Mouse (Mus musculus) leukemia stem cell, adult 10-12 weeks (primary cell): ENCODE data around the gene Rpl18. TPM values are rescaled to one million over a fixed set of nuclear protein-coding genes. Genes with fewer than 3 reads are reported as not detected.

ENCODE experiments used
- polyA plus RNA-seq: library from polyadenylated mRNA; stranded (reverse); fragments of >175 nt; gene quantifications from 2 replicates; pipeline ENCODE4 v1.2.3, GENCODE M21; 2012; ENCODE audit warnings: low replicate concordance

Rpl18 gene
- polyA plus RNA-seq = 7,435 and 17,506 TPM in 2 replicates

GRCm38 (mm10) chr7:45715090-45715708 is at the start of gene Rpl18:
Rpl18 (plus strand) TSS chr7:45715457.

DNA sequence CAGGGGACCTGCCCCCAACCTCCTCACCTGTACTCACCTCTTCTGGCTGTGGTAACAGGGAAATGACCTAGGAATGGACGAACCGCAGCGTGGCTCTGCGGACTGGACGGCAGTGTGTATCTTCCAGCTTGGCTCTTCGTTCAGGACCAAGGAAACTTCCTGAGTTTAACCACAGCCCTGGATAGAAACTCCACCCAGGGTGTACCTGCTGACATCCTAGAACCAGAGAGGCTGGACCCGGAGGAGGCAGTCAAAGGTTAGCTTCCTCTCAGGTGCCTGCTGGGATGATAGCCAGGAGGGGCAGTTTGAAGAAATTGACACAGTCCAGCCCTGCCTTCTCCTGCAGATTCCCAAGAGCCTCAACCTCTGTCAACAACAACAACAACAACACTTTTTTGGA is 49.1 kb upstream of the Rpl18 start, which contains the start of gene Fut2:
Gene Fut2 (minus strand): TSS at position 234 of the 400 bp plus-strand sequence.

GRCm38 (mm10) chr7:45683396-45684050 is 31.7 kb upstream of the Rpl18 start, which contains the start of gene Ntn5:
Ntn5 (plus strand) TSS chr7:45684022.

DNA sequence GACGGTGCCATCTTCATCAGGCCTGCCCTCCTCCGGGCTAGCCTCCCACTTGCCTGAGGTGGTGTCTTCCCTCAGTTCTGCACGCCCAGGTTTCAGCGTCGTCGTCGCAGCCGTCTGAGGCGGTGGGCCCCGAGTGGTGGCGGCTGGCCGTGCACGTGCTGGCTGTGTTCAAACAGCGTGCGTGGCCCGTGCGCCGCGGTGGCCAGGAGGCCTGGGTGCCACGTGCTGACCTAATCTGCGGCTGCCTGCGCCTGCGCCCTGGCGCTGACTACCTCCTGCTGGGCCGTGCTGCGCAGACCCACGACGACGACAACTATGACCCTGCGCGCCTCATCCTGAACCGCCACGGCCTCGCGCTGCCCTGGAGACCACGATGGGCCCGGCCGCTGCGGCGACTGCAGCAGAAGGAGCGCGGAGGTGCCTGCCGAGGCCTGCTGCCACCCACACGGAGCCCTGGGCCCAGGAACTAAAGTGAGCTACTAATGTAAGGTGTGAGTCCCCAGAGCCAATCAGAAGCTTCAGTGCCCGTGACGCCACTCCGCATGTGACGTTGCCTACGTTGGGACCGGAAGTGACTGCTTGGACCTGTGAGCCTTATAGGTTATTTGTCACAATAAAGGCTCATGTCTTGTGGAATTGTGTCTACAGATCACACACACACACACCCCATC is 21.2 kb upstream of the Rpl18 start, which contains the start of gene Sec1:
Gene Sec1 (minus strand): TSS at position 482 of the 671 bp plus-strand sequence.

DNA sequence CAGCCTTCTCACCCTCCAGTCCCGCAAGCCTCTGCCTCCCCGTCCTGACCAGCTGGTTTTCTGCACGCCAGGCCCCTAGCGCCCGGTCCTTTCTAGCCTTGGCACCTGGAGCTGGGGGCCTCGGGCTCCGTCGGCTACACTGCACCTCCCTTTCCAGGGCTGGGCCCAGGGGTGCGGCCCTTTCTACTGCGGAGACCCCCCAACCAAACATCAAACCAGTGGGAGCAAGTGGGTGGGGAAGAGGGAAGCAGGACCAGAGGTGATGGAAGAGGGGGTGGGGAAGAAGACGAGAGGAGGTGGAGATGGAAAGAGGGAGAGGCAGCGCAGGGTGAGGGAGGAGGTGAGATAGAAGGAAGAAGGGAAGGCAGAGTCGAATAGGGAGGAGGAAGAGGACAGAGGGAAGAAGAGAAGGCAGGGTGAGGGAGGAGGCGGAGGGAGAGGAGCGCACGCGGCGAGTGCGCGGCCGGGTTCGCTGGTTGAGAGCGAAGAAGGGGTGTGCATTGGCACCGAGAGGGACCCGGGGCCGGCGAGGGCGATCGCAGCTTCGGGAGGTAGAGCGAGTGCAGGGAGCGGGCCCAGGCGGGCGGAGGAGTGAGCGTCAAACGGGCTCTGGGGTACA is 15.6 kb upstream of the Rpl18 start, which contains the start of gene Car11:
Gene Car11 (plus strand): TSS at position 321 of the 619 bp plus-strand sequence.

GRCm38 (mm10) chr7:45704730-45705442 is 10.4 kb upstream of the Rpl18 start, which contains the start of gene Dbp:
Dbp (plus strand) TSS chr7:45705088.

DNA sequence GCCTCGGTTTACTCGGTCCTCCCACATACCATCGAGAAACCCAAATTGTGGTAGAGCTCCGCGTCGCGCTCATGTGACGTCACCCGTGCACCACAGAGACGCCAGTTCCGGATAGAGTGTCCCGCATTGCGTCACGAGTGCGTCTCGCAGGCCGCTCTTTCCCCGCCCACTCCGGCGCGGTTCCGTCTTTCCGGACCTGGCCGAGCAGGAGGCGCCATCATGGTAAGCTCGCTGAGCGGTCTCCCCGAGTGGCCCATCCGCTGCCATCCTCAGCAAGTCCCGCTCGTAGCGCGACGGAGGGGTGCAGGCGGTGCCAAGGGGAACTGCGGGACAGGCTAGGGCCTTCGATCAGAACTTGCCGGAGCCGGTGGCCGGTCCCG is 2.7 kb downstream of the Rpl18 start, which contains the start of gene Sphk2:
Gene Sphk2 (minus strand): TSS at position 85 of the 380 bp plus-strand sequence.

GRCm38 (mm10) chr7:45720413-45721233 is 5.4 kb downstream of the Rpl18 start, which contains the start of gene Fam83e:
Fam83e (plus strand) TSS chr7:45721212.

GRCm38 (mm10) chr7:45725713-45726112 is 10.5 kb downstream of the Rpl18 start, which contains the start of gene Spaca4:
Spaca4 (minus strand) TSS chr7:45725813.

Other genes starting within 250 kb of the Rpl18 start
- 180 and 264 TPM in 2 replicates for gene Bax, start 248.6 kb upstream of the Rpl18 start, polyA plus RNA-seq
- gene Tulp2, start 233.6 kb upstream of the Rpl18 start, polyA plus RNA-seq = 0.27 and 0.61 TPM in 2 replicates
- not detected in 2 replicates for gene Gm45808, start 228.6 kb upstream of the Rpl18 start, polyA plus RNA-seq
- 0.83 and 1.7 TPM in 2 replicates for gene Dhdh, start 226.7 kb upstream of the Rpl18 start, polyA plus RNA-seq
- 344 and 572 TPM in 2 replicates for gene Nucb1, start 205.1 kb upstream of the Rpl18 start, polyA plus RNA-seq
- 200 and 371 TPM in 2 replicates for gene Ppp1r15a, start 189.2 kb upstream of the Rpl18 start, polyA plus RNA-seq
- 2.0 and 2.8 TPM in 2 replicates for gene Plekha4, start 189.1 kb upstream of the Rpl18 start, polyA plus RNA-seq
- gene Hsd17b14, start 160.6 kb upstream of the Rpl18 start, polyA plus RNA-seq = 0.29 and 1.3 TPM in 2 replicates
- 17.8 and 57.8 TPM in 2 replicates for gene Bcat2, start 145.3 kb upstream of the Rpl18 start, polyA plus RNA-seq
- 0.52 TPM in 1 of 2 replicates, not detected in the other for gene Fgf21, start 100.0 kb upstream of the Rpl18 start, polyA plus RNA-seq
- not detected in 2 replicates for gene Fut1, start 98.2 kb upstream of the Rpl18 start, polyA plus RNA-seq
- gene Izumo1, start 93.6 kb upstream of the Rpl18 start, polyA plus RNA-seq = 0.42 and 0.64 TPM in 2 replicates
- gene Rasip1, start 88.0 kb upstream of the Rpl18 start, polyA plus RNA-seq = 4.3 and 5.9 TPM in 2 replicates
- gene Mamstr, start 75.5 kb upstream of the Rpl18 start, polyA plus RNA-seq = 0.10 and 0.50 TPM in 2 replicates
- not detected in 2 replicates for gene Fut2, start 49.1 kb upstream of the Rpl18 start, polyA plus RNA-seq
- gene Ntn5, start 31.4 kb upstream of the Rpl18 start, polyA plus RNA-seq = 0.69 and 0.93 TPM in 2 replicates
- gene Sec1, start 21.1 kb upstream of the Rpl18 start, polyA plus RNA-seq = not detected in 2 replicates
- 0.55 TPM in 1 of 2 replicates, not detected in the other for gene Car11, start 15.6 kb upstream of the Rpl18 start, polyA plus RNA-seq
- 7.1 and 10.3 TPM in 2 replicates for gene Dbp, start 10.4 kb upstream of the Rpl18 start, polyA plus RNA-seq
- gene Sphk2, start 2.5 kb downstream of the Rpl18 start, polyA plus RNA-seq = 120 and 196 TPM in 2 replicates
- gene Fam83e, start 5.8 kb downstream of the Rpl18 start, polyA plus RNA-seq = 2.5 and 3.1 TPM in 2 replicates
- not detected in 2 replicates for gene Spaca4, start 10.4 kb downstream of the Rpl18 start, polyA plus RNA-seq
- gene Lmtk3, start 68.3 kb downstream of the Rpl18 start, polyA plus RNA-seq = 0.23 and 0.87 TPM in 2 replicates
- not detected in 2 replicates for gene Sult2b1, start 69.2 kb downstream of the Rpl18 start, polyA plus RNA-seq
- gene Cyth2, start 99.1 kb downstream of the Rpl18 start, polyA plus RNA-seq = 111 and 339 TPM in 2 replicates
- 0.52 and 0.74 TPM in 2 replicates for gene Kcnj14, start 109.3 kb downstream of the Rpl18 start, polyA plus RNA-seq
- 35.1 and 38.4 TPM in 2 replicates for gene Grwd1, start 115.5 kb downstream of the Rpl18 start, polyA plus RNA-seq
- 924 and 1,158 TPM in 2 replicates for gene Kdelr1, start 157.3 kb downstream of the Rpl18 start, polyA plus RNA-seq
- gene Grin2d, start 162.9 kb downstream of the Rpl18 start, polyA plus RNA-seq = 0.38 and 0.52 TPM in 2 replicates
- 1.0 and 3.0 TPM in 2 replicates for gene Syngr4, start 181.3 kb downstream of the Rpl18 start, polyA plus RNA-seq
- gene Tmem143, start 181.5 kb downstream of the Rpl18 start, polyA plus RNA-seq = 14.5 and 32.3 TPM in 2 replicates
- gene Emp3, start 205.9 kb downstream of the Rpl18 start, polyA plus RNA-seq = 44.3 and 105 TPM in 2 replicates
- 0.83 and 1.0 TPM in 2 replicates for gene Ccdc114, start 208.6 kb downstream of the Rpl18 start, polyA plus RNA-seq